Mouse (Mus musculus) embryonic fibroblast, embryonic 13.5 days (primary cell): ENCODE results near the gene Dnmt3b.
"Not testable (repeated sequence)": the region's sequence is repeated elsewhere in the genome, so short reads cannot be mapped to it uniquely, and the experiment has no call there.

Source experiments
- CTCF ChIP-seq: IDR thresholded peaks from 2 replicates; pipeline ENCODE4 v1.5.1; 2011; ENCODE audit warnings: mild to moderate bottlenecking, control low read depth, low read length, moderate library complexity, borderline replicate concordance; ENCODE audit not compliant: insufficient read depth
- POLR2A ChIP-seq: IDR thresholded peaks from 2 replicates; pipeline ENCODE4 v1.6.1; 2011; ENCODE audit warnings: low read depth, mild to moderate bottlenecking, control low read depth, low read length, moderate library complexity

- TF ChIP-seq POLR2A, CTCF: not testable (repeated sequence)
These were observed 68.6 kb downstream of the Dnmt3b start for GRCm38 (mm10) chr2:153717861-153718260.
